Mouse (Mus musculus): ENCODE results near the gene Pxn.
A peak's percentile ranks its signal among the peaks of the same experiment; 100 is the strongest.
"Not testable (repeated sequence)": the region's sequence is repeated elsewhere in the genome, so short reads cannot be mapped to it uniquely, and the experiment has no call there.

Gene Pxn

GRCm38 (mm10) chr5:115553801-115554420, 47.4 kb downstream of the Pxn start:
- no peak for DNase-seq (ENCODE audit: low read depth)

- DNase-seq (ENCODE audit: low read depth) = no peak
Measured at GRCm38 (mm10) chr5:115554536-115555291, 48.2 kb downstream of the Pxn start.

GRCm38 (mm10) chr5:115556217-115556616, 49.7 kb downstream of the Pxn start:
- peak; percentile 71 for DNase-seq (ENCODE audit: low read depth)

- no peak for DNase-seq (ENCODE audit: low read depth)
Measured at GRCm38 (mm10) chr5:115558182-115558794, 51.8 kb downstream of the Pxn start.

GRCm38 (mm10) chr5:115559237-115560101, 53.0 kb downstream of the Pxn start, which contains the start of gene Rplp0:
TSS of gene Rplp0 (plus strand) at chr5:115559467.
- DNase-seq (ENCODE audit: low read depth) = peak; percentile 99

GRCm38 (mm10) chr5:115560336-115560905, 53.9 kb downstream of the Pxn start:
- DNase-seq (ENCODE audit: low read depth) = no peak

GRCm38 (mm10) chr5:115563771-115564585, 57.5 kb downstream of the Pxn start:
- DNase-seq (ENCODE audit: low read depth) = no peak

- peak; percentile 65 for DNase-seq (ENCODE audit: low read depth)
Measured at GRCm38 (mm10) chr5:115564737-115565393, 58.4 kb downstream of the Pxn start, which contains the start of gene Gcn1l1. TSS of gene Gcn1l1 (plus strand) at chr5:115565254.

GRCm38 (mm10) chr5:115565403-115565802, 58.9 kb downstream of the Pxn start:
- DNase-seq (ENCODE audit: low read depth) = no peak

- DNase-seq (ENCODE audit: low read depth) = no peak
Measured at GRCm38 (mm10) chr5:115568681-115569080, 62.2 kb downstream of the Pxn start.

- no peak for DNase-seq (ENCODE audit: low read depth)
Measured at GRCm38 (mm10) chr5:115569308-115569707, 62.8 kb downstream of the Pxn start.

GRCm38 (mm10) chr5:115569721-115570120, 63.2 kb downstream of the Pxn start:
- DNase-seq (ENCODE audit: low read depth) = no peak

- no peak for DNase-seq (ENCODE audit: low read depth)
Measured at GRCm38 (mm10) chr5:115571086-115571485, 64.6 kb downstream of the Pxn start.

- DNase-seq (ENCODE audit: low read depth) = no peak
Measured at GRCm38 (mm10) chr5:115572679-115573535, 66.4 kb downstream of the Pxn start.

- DNase-seq (ENCODE audit: low read depth) = no peak
Measured at GRCm38 (mm10) chr5:115574992-115575391, 68.5 kb downstream of the Pxn start.

GRCm38 (mm10) chr5:115577686-115578085, 71.2 kb downstream of the Pxn start:
- not testable (repeated sequence) for DNase-seq (ENCODE audit: low read depth)

- DNase-seq (ENCODE audit: low read depth) = no peak
Measured at GRCm38 (mm10) chr5:115578922-115579321, 72.4 kb downstream of the Pxn start.

GRCm38 (mm10) chr5:115579363-115579762, 72.9 kb downstream of the Pxn start:
- no peak for DNase-seq (ENCODE audit: low read depth)

All from c-Kit-positive CD71-positive TER-119-negative erythroid progenitor cells, embryonic 14.5 days (primary cell).